Mouse (Mus musculus) limb, embryonic 11.5 days (tissue): ENCODE data around the gene Hoxa1. TPM values are rescaled to one million over a fixed set of nuclear protein-coding genes. Genes with fewer than 3 reads are reported as not detected.

ENCODE experiments used
- ATAC-seq: fragments of 200-750 bp; cut with Nextera tagmentation; 2 replicates; pipeline ENCODE4 v1.8.0; 2017; ENCODE audit warnings: low read depth; ENCODE audit not compliant: insufficient number of reproducible peaks, low FRiP score, low TSS enrichment
- DNase-seq: peaks from one replicate; pipeline ENCODE4 v3.0.0-alpha.2; 2015; ENCODE audit warnings: low spot score
- H3K27ac ChIP-seq: fragments of 300-500 bp; sonication (generic); replicated peaks from 2 replicates; pipeline ENCODE4 v1.5.1; 2014; ENCODE audit warnings: low read depth, mild to moderate bottlenecking, low read length
- H3K27me3 ChIP-seq: fragments of 300-500 bp; sonication (generic); 2 replicates; pipeline ENCODE4 v1.6.1; 2014; ENCODE audit warnings: mild to moderate bottlenecking, low read length, mixed read lengths; ENCODE audit not compliant: control insufficient read depth, insufficient read depth
- H3K36me3 ChIP-seq: fragments of 300-500 bp; sonication (generic); 2 replicates; pipeline ENCODE4 v1.6.1; 2014; ENCODE audit warnings: mild to moderate bottlenecking, low read length, moderate library complexity, mixed read lengths; ENCODE audit not compliant: control insufficient read depth, insufficient read depth
- H3K4me1 ChIP-seq: fragments of 300-500 bp; sonication (generic); 2 replicates; pipeline ENCODE4 v1.6.1; 2014; ENCODE audit warnings: low read length, mixed read lengths; ENCODE audit not compliant: control insufficient read depth, insufficient read depth
- H3K4me2 ChIP-seq: fragments of 300-500 bp; sonication (generic); 2 replicates; pipeline ENCODE4 v1.6.1; 2014; ENCODE audit warnings: low read depth, mild to moderate bottlenecking, moderate library complexity; ENCODE audit not compliant: severe bottlenecking
- H3K4me3 ChIP-seq: fragments of 300-500 bp; sonication (generic); 2 replicates; pipeline ENCODE4 v1.5.1; 2014; ENCODE audit warnings: low read depth, low read length
- H3K9ac ChIP-seq: fragments of 300-500 bp; sonication (generic); 2 replicates; pipeline ENCODE4 v1.6.1; 2014; ENCODE audit warnings: mild to moderate bottlenecking, low read length
- H3K9me3 ChIP-seq: fragments of 300-500 bp; sonication (generic); 2 replicates; pipeline ENCODE4 v1.6.1; 2016; ENCODE audit warnings: low read length; ENCODE audit not compliant: control insufficient read depth
- WGBS: fragments of 180-500 bp; shearing (Covaris S2); extraction: QIAGEN DNeasy Blood & Tissue Kit; methylation state at CpG from one replicate; pipeline ENCODE4 v1.1.7; 2014; 5-methylcytosine and 5-hydroxymethylcytosine counted together
- polyA plus RNA-seq: library from polyadenylated mRNA; unstranded; fragments of >200 nt; fragmentation: Nextera tagmentation; extraction: Ambion mirVana; gene quantifications from 2 replicates; pipeline ENCODE4 v1.2.1, GENCODE M21; 2014

Gene Hoxa1
- polyA plus RNA-seq, 1 experiment from 2014 or later: 1.1 TPM

DNA sequence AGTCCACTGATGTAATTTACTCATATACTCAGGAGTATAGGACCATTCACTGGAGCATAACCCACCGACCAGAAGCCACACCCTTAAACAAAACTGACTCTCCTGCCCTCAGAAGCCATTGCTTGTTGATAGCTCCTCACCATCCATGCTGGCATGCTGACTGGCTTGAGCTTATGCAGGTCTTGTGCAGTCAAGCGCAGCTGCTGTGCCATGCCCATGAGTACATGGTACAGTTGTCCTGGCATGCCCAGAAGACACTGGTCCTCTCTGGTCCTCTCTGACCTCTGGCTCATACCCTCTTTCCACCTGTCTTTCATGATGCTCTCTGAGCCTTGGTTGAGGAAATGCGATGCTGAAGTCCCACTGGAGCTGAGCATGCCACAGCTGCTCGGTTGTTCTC, 34.4 kb downstream of the Hoxa1 start:
- no peak overlapping the region for H3K27ac ChIP-seq
- no peak overlapping the region for H3K9ac ChIP-seq
- ATAC-seq (no peak), DNase-seq (no peak)
- no peak overlapping the region for H3K4me3 ChIP-seq
- H3K4me2 ChIP-seq: no peak overlapping the region
- WGBS: 86% methylated on average over 4 of the region's 4 CpGs
- 0 out of 2 replicates have a peak, but pooled peaks cover 3% of the 10 kb centered on the region for H3K27me3 ChIP-seq
- H3K36me3 ChIP-seq: no peaks in the 10 kb centered on the region
- no peaks in the 10 kb centered on the region for H3K4me1 ChIP-seq
- no peaks in the 10 kb centered on the region for H3K9me3 ChIP-seq

- 0 out of 2 replicates have a peak, but pooled peaks cover 3% of the 10 kb centered on the region for H3K27me3 ChIP-seq
- no peak overlapping the region for H3K9ac ChIP-seq
- H3K9me3 ChIP-seq: no peaks in the 10 kb centered on the region
- peaks cover 6% of the 10 kb centered on the region for H3K4me1 ChIP-seq
- H3K4me2 ChIP-seq: no peak overlapping the region
- no peak for DNase-seq
- 53% methylated on average over 3 of the region's 3 CpGs for whole genome bisulfite sequencing
- no peak overlapping the region for H3K27ac ChIP-seq
- no peaks in the 10 kb centered on the region for H3K36me3 ChIP-seq
- no peak for ATAC-seq
- no peak overlapping the region for H3K4me3 ChIP-seq
Observed at GRCm38 (mm10) chr6:52121173-52121572, 36.9 kb downstream of the Hoxa1 start.

GRCm38 (mm10) chr6:52118903-52119635, 39.0 kb downstream of the Hoxa1 start:
- ATAC-seq (no peak), DNase-seq (no peak)
- Histone ChIP-seq H3K4me1 (peaks cover 13% of the 10 kb centered on the region), H3K27me3 (0 out of 2 replicates have a peak, but pooled peaks cover 3% of the 10 kb centered on the region), H3K27ac (no peak overlapping the region), H3K4me2 (no peak overlapping the region), H3K9me3 (no peaks in the 10 kb centered on the region), H3K36me3 (no peaks in the 10 kb centered on the region), H3K4me3 (no peak overlapping the region), H3K9ac (no peak overlapping the region)
- WGBS: 12% methylated on average over 6 of the region's 6 CpGs

- Histone ChIP-seq H3K9me3 (no peaks in the 10 kb centered on the region), H3K4me3 (no peak overlapping the region), H3K27ac (no peak overlapping the region), H3K9ac (no peak overlapping the region), H3K27me3 (0 out of 2 replicates have a peak, but pooled peaks cover 3% of the 10 kb centered on the region), H3K36me3 (no peaks in the 10 kb centered on the region), H3K4me1 (peaks cover 13% of the 10 kb centered on the region), H3K4me2 (no peak overlapping the region)
- DNase-seq (no peak), ATAC-seq (no peak)
- whole genome bisulfite sequencing: 2% methylated on average over 5 of the region's 5 CpGs
Observed at GRCm38 (mm10) chr6:52115899-52116298, 42.2 kb downstream of the Hoxa1 start.

GRCm38 (mm10) chr6:52111846-52112245, 46.3 kb downstream of the Hoxa1 start:
- Histone ChIP-seq H3K9ac (no peak overlapping the region), H3K9me3 (no peaks in the 10 kb centered on the region), H3K4me2 (no peak overlapping the region), H3K27me3 (no peaks in the 10 kb centered on the region), H3K36me3 (no peaks in the 10 kb centered on the region), H3K4me1 (peaks cover 13% of the 10 kb centered on the region), H3K27ac (no peak overlapping the region), H3K4me3 (no peak overlapping the region)
- 60% methylated on average over 4 of the region's 4 CpGs for WGBS
- ATAC-seq: no peak
- no peak for DNase-seq

- Histone ChIP-seq H3K27ac (no peak overlapping the region), H3K27me3 (no peaks in the 10 kb centered on the region), H3K4me3 (no peak overlapping the region), H3K4me2 (no peak overlapping the region), H3K36me3 (no peaks in the 10 kb centered on the region), H3K4me1 (no peaks in the 10 kb centered on the region; the same call in 1 of the 2 replicates), H3K9ac (no peak overlapping the region), H3K9me3 (no peaks in the 10 kb centered on the region)
- 91% methylated on average over 3 of the region's 3 CpGs for WGBS
- DNase-seq: no peak
- ATAC-seq: no peak
Observed at GRCm38 (mm10) chr6:52107400-52107799, 50.7 kb downstream of the Hoxa1 start.

- DNase-seq (no peak), ATAC-seq (no peak)
- Histone ChIP-seq H3K9ac (no peak overlapping the region), H3K9me3 (no peaks in the 10 kb centered on the region), H3K4me2 (no peak overlapping the region), H3K36me3 (no peaks in the 10 kb centered on the region), H3K4me1 (no peaks in the 10 kb centered on the region; the same call in 1 of the 2 replicates), H3K27me3 (no peaks in the 10 kb centered on the region), H3K4me3 (no peak overlapping the region), H3K27ac (no peak overlapping the region)
- 22% methylated on average over 3 of the region's 3 CpGs for WGBS
Observed at GRCm38 (mm10) chr6:52106716-52107115, 51.4 kb downstream of the Hoxa1 start.

GRCm38 (mm10) chr6:52106178-52106577, 51.9 kb downstream of the Hoxa1 start:
- Histone ChIP-seq H3K4me3 (no peak overlapping the region), H3K9ac (no peak overlapping the region), H3K36me3 (no peaks in the 10 kb centered on the region), H3K27ac (no peak overlapping the region), H3K4me1 (no peaks in the 10 kb centered on the region; the same call in 1 of the 2 replicates), H3K27me3 (no peaks in the 10 kb centered on the region), H3K9me3 (no peaks in the 10 kb centered on the region), H3K4me2 (no peak overlapping the region)
- DNase-seq (no peak), ATAC-seq (no peak)
- 16% methylated on average over 3 of the region's 3 CpGs for WGBS
